Comparison of ENCODE assay signal across 17 mouse cellular contexts in genomic region chr14:11063594-11063993, GRCm38 (mm10).
"Had no signal": no experiment of that assay in that cellular context is flagged by ENCODE, and none has a peak within 500 bp of the region (broad histone marks: within the 10 kb centered on the region; RNA-seq: fewer than 3 reads in every experiment).

No protein-coding gene starts in this region.

- H3K4me3 ChIP-seq: intestine, embryonic 15.5 days; layer of hippocampus, adult 2 months; liver, embryonic 12.5 days; liver, embryonic 15.5 days; lung, embryonic 15.5 days; megakaryocyte, embryonic 14.5 days; midbrain, embryonic 12.5 days; midbrain, embryonic 15.5 days had no signal

- H3K27ac ChIP-seq: intestine, embryonic 15.5 days; layer of hippocampus, adult 2 months; liver, embryonic 12.5 days; liver, embryonic 15.5 days; lung, embryonic 15.5 days; midbrain, embryonic 12.5 days; midbrain, embryonic 15.5 days had no signal

- H3K9me3 ChIP-seq: intestine, embryonic 15.5 days; liver, embryonic 12.5 days; liver, embryonic 15.5 days; lung, embryonic 15.5 days; megakaryocyte, embryonic 14.5 days; midbrain, embryonic 15.5 days had no signal

- H3K27me3 ChIP-seq: intestine, embryonic 15.5 days; liver, embryonic 12.5 days; liver, embryonic 15.5 days; lung, embryonic 15.5 days; megakaryocyte, embryonic 14.5 days; midbrain, embryonic 12.5 days; midbrain, embryonic 15.5 days had no signal

- H3K36me3 ChIP-seq: intestine, embryonic 15.5 days; liver, embryonic 12.5 days; liver, embryonic 15.5 days; lung, embryonic 15.5 days; midbrain, embryonic 12.5 days; midbrain, embryonic 15.5 days had no signal

- H3K9ac ChIP-seq: intestine, embryonic 15.5 days; liver, embryonic 12.5 days; liver, embryonic 15.5 days; lung, embryonic 15.5 days; midbrain, embryonic 12.5 days; midbrain, embryonic 15.5 days had no signal

- DNase-seq: kidney, adult 18-20 months; kidney, postnatal 10 days; layer of hippocampus, adult 9-11 months; liver; lung, adult 18-20 months; lung, postnatal 10 days; lung, postnatal 36 days; thymus, adult 18-20 months; thymus, postnatal 36 days had no signal

- H3K4me2 ChIP-seq: intestine, embryonic 15.5 days; liver, embryonic 12.5 days; liver, embryonic 15.5 days; lung, embryonic 15.5 days; midbrain, embryonic 12.5 days; midbrain, embryonic 15.5 days had no signal

- ATAC-seq: intestine, embryonic 15.5 days; liver, embryonic 12.5 days; midbrain, embryonic 15.5 days had no signal

- H3K4me1 ChIP-seq: intestine, embryonic 15.5 days; liver, embryonic 12.5 days; liver, embryonic 15.5 days; lung, embryonic 15.5 days; megakaryocyte, embryonic 14.5 days; midbrain, embryonic 15.5 days had no signal
